Mouse (Mus musculus) MEL (cell line): ENCODE measurements around the gene Tiam1. TPM values are rescaled to one million over a fixed set of nuclear protein-coding genes. Genes with fewer than 3 reads are reported as not detected.

Experiments
- DNase-seq: peaks from one replicate; pipeline ENCODE4 v3.0.0; 2011; ENCODE audit warnings: low read depth, low spot score
- H3K27ac ChIP-seq: 2 replicates; pipeline ENCODE4 v1.5.1; 2012; ENCODE audit warnings: low read depth, mild to moderate bottlenecking, control low read depth, low read length, moderate library complexity; ENCODE audit not compliant: control insufficient read depth
- H3K27me3 ChIP-seq, 2 experiments: fragments of 150-350 bp in 1 of 2; sonication (generic) in 1 of 2; 2 replicates each; pipeline ENCODE4 v1.6.1; 2012; ENCODE audit warnings: low read length in 2 of 2, mild to moderate bottlenecking in 2 of 2, improper control_type of control experiment in 1 of 2, moderate library complexity in 1 of 2; ENCODE audit not compliant: insufficient read depth in 2 of 2, control insufficient read depth in 1 of 2
- H3K36me3 ChIP-seq, 2 experiments: 2 replicates each; pipeline ENCODE4 v1.6.1; 2012 to 2014; ENCODE audit warnings: low read length in 2 of 2, improper control_type of control experiment in 1 of 2, inconsistent platforms in 1 of 2, mild to moderate bottlenecking in 1 of 2; ENCODE audit not compliant: insufficient read depth in 2 of 2, control insufficient read depth in 1 of 2
- H3K4me1 ChIP-seq, 2 experiments: fragments of 150-350 bp in 1 of 2; sonication (generic) in 1 of 2; 2 replicates each; pipeline ENCODE4 v1.6.1; 2012; ENCODE audit warnings: low read length in 2 of 2, improper control_type of control experiment in 1 of 2, mild to moderate bottlenecking in 1 of 2; ENCODE audit not compliant: insufficient read depth in 2 of 2, control insufficient read depth in 1 of 2
- H3K4me3 ChIP-seq, 2 experiments: fragments of 150-350 bp in 1 of 2; sonication (generic) in 1 of 2; 2 replicates each; pipeline ENCODE4 v1.5.1; 2012; ENCODE audit warnings: low read depth in 2 of 2, low read length in 2 of 2, mild to moderate bottlenecking in 2 of 2, moderate library complexity in 2 of 2, control low read depth in 1 of 2, improper control_type of control experiment in 1 of 2; ENCODE audit not compliant: control insufficient read depth in 1 of 2, insufficient read depth in 1 of 2
- H3K79me2 ChIP-seq: 2 replicates; pipeline ENCODE4 v1.6.1; 2012; ENCODE audit warnings: mild to moderate bottlenecking, low read length, moderate library complexity; ENCODE audit not compliant: control insufficient read depth, poor library complexity, insufficient read depth
- H3K9ac ChIP-seq: 2 replicates; pipeline ENCODE4 v1.6.1; 2012; ENCODE audit warnings: low read depth, mild to moderate bottlenecking, control low read depth, low read length, moderate library complexity; ENCODE audit not compliant: control insufficient read depth, poor library complexity, severe bottlenecking
- H3K9me3 ChIP-seq: fragments of 150-350 bp; sonication (generic); replicated peaks from 2 replicates; pipeline ENCODE4 v1.6.1; 2012; ENCODE audit warnings: mild to moderate bottlenecking, low read length, improper control_type of control experiment, moderate library complexity; ENCODE audit not compliant: insufficient read depth
- BHLHE40 ChIP-seq: IDR thresholded peaks from 2 replicates; pipeline ENCODE4 v1.6.1; 2012; ENCODE audit warnings: low read depth, mild to moderate bottlenecking, inconsistent platforms, low read length, improper control_type of control experiment, borderline replicate concordance
- CHD1 ChIP-seq: IDR thresholded peaks from 2 replicates; pipeline ENCODE4 v1.6.1; 2012; ENCODE audit warnings: low read depth, mild to moderate bottlenecking, inconsistent platforms, low read length, improper control_type of control experiment
- ELF1 ChIP-seq: IDR thresholded peaks from 2 replicates; pipeline ENCODE4 v1.6.1; 2014; ENCODE audit warnings: low read depth, mild to moderate bottlenecking, inconsistent platforms, low read length, improper control_type of control experiment, moderate library complexity
- GABPA ChIP-seq: IDR thresholded peaks from 2 replicates; pipeline ENCODE4 v1.6.1; 2012; ENCODE audit warnings: low read depth, mild to moderate bottlenecking, inconsistent platforms, low read length, improper control_type of control experiment, moderate library complexity
- KAT2A ChIP-seq: conservative IDR thresholded peaks from 2 replicates; pipeline ENCODE4 v1.6.1; 2012; ENCODE audit warnings: low read depth, low read length, improper control_type of control experiment, inconsistent platforms
- MAX ChIP-seq: IDR thresholded peaks from 2 replicates; pipeline ENCODE4 v1.6.1; 2011; ENCODE audit warnings: low read length, improper control_type of control experiment
- MAZ ChIP-seq: IDR thresholded peaks from 2 replicates; pipeline ENCODE4 v1.6.1; 2012; ENCODE audit warnings: low read depth, mild to moderate bottlenecking, inconsistent platforms, low read length, improper control_type of control experiment
- MEF2A ChIP-seq: IDR thresholded peaks from 2 replicates; pipeline ENCODE4 v1.6.1; 2014; ENCODE audit warnings: low read depth, mild to moderate bottlenecking, inconsistent platforms, low read length, improper control_type of control experiment; ENCODE audit not compliant: poor library complexity, insufficient replicate concordance, severe bottlenecking; ENCODE audit errors: extremely low read depth
- MXI1 ChIP-seq: IDR thresholded peaks from 2 replicates; pipeline ENCODE4 v1.6.1; 2011; ENCODE audit warnings: mild to moderate bottlenecking, low read depth, low read length, improper control_type of control experiment
- MYC ChIP-seq: IDR thresholded peaks from 2 replicates; pipeline ENCODE4 v1.6.1; 2011; ENCODE audit warnings: low read depth, mild to moderate bottlenecking, low read length, improper control_type of control experiment, moderate library complexity
- POLR2A ChIP-seq, 2 experiments: IDR thresholded peaks; 2 replicates each; pipeline ENCODE4 v1.6.1; 2011 to 2012; ENCODE audit warnings: low read length in 2 of 2, mild to moderate bottlenecking in 2 of 2, control low read depth in 1 of 2, improper control_type of control experiment in 1 of 2, low read depth in 1 of 2, moderate library complexity in 1 of 2; ENCODE audit not compliant: control insufficient read depth in 1 of 2, insufficient read depth in 1 of 2, poor library complexity in 1 of 2
- POLR2AphosphoS2 ChIP-seq: IDR thresholded peaks from 2 replicates; pipeline ENCODE4 v1.6.1; 2011; ENCODE audit warnings: low read length, improper control_type of control experiment
- POLR2AphosphoS5 ChIP-seq: IDR thresholded peaks from 2 replicates; pipeline ENCODE4 v1.6.1; 2012; ENCODE audit warnings: low read depth, borderline replicate concordance, mild to moderate bottlenecking, inconsistent platforms, low read length, moderate library complexity, mixed read lengths
- SIN3A ChIP-seq: IDR thresholded peaks from 2 replicates; pipeline ENCODE4 v1.6.1; 2012; ENCODE audit warnings: low read length, improper control_type of control experiment, inconsistent platforms
- SMC3 ChIP-seq: IDR thresholded peaks from 2 replicates; pipeline ENCODE4 v1.6.1; 2011; ENCODE audit warnings: low read depth, low read length, improper control_type of control experiment
- UBTF ChIP-seq: IDR thresholded peaks from 2 replicates; pipeline ENCODE4 v1.6.1; 2012; ENCODE audit warnings: low read depth, mild to moderate bottlenecking, inconsistent platforms, low read length, improper control_type of control experiment, moderate library complexity, borderline replicate concordance; ENCODE audit not compliant: insufficient read depth
- USF2 ChIP-seq, 2 experiments: IDR thresholded peaks; 2 replicates each; pipeline ENCODE4 v1.6.1; 2011 to 2012; ENCODE audit warnings: improper control_type of control experiment in 2 of 2, low read length in 2 of 2, borderline replicate concordance in 1 of 2, inconsistent platforms in 1 of 2, low read depth in 1 of 2, mild to moderate bottlenecking in 1 of 2; ENCODE audit not compliant: insufficient read depth in 1 of 2
- ZKSCAN1 ChIP-seq: IDR thresholded peaks from 2 replicates; pipeline ENCODE4 v1.6.1; 2012; ENCODE audit warnings: low read depth, mild to moderate bottlenecking, inconsistent platforms, low read length, improper control_type of control experiment, moderate library complexity
- ZMIZ1 ChIP-seq: IDR thresholded peaks from 2 replicates; pipeline ENCODE4 v1.6.1; 2012; ENCODE audit warnings: low read depth, mild to moderate bottlenecking, inconsistent platforms, low read length, improper control_type of control experiment, moderate library complexity
- polyA plus RNA-seq, 2 experiments: library from polyadenylated mRNA; stranded (reverse) in 1 of 2; unstranded in 1 of 2; fragments of >175 nt in 1 of 2; fragments of >200 nt in 1 of 2; gene quantifications; 2 replicates each; pipeline versions ENCODE4 v1.2.1 to v1.2.4; 2012; ENCODE audit warnings: low replicate concordance in 2 of 2, low read depth in 1 of 2; ENCODE audit not compliant: insufficient read length in 2 of 2, insufficient read depth in 1 of 2, missing spikeins in 1 of 2
- total RNA-seq: library from RNA; depleted of rRNA; stranded (reverse); fragments of 300-350 nt; gene quantifications from 2 replicates; pipeline ENCODE4 v1.2.3, GENCODE M21; 2012

The Tiam1 gene
- total and polyA plus RNA-seq, 3 experiments = 15.0 to 23.9 (median 19.9) TPM

- H3K27ac ChIP-seq = no peak overlapping the region
- TF ChIP-seq MXI1 (no peak), BHLHE40 (no peak), KAT2A (no peak), UBTF (no peak), ZKSCAN1 (no peak), MYC (no peak), SMC3 (no peak), POLR2AphosphoS5 (no peak), POLR2A (IDR thresholded peaks at IDR 0.05; ENCODE audit: control insufficient read depth in 1 of 2, insufficient read depth in 1 of 2, low read depth in 1 of 2, low read length in 2 of 2, poor library complexity in 1 of 2) (no peak), SIN3A (no peak), MAZ (no peak), ZMIZ1 (no peak)
- H3K9ac ChIP-seq = no peak overlapping the region
- DNase-seq = no peak
- H3K27me3 ChIP-seq = no peaks in the 10 kb centered on the region
- H3K79me2 ChIP-seq = no peaks in the 10 kb centered on the region
- no peaks in the 10 kb centered on the region for H3K9me3 ChIP-seq
- H3K4me3 ChIP-seq = no peak overlapping the region
- H3K36me3 ChIP-seq = no peaks in the 10 kb centered on the region
- H3K4me1 ChIP-seq = no peaks in the 10 kb centered on the region
Measured at GRCm38 (mm10) chr16:89747864-89748263, 395.7 kb downstream of the Tiam1 start.

- Histone ChIP-seq H3K4me3 (no peak overlapping the region), H3K4me1 (no peaks in the 10 kb centered on the region), H3K9ac (no peak overlapping the region), H3K79me2 (no peaks in the 10 kb centered on the region), H3K9me3 (no peaks in the 10 kb centered on the region), H3K36me3 (no peaks in the 10 kb centered on the region), H3K27me3 (no peaks in the 10 kb centered on the region), H3K27ac (no peak overlapping the region)
- TF ChIP-seq MAX = no peak
- no peak for TF ChIP-seq POLR2AphosphoS5
- DNase-seq = no peak
Measured at GRCm38 (mm10) chr16:89739559-89739958, 404.0 kb downstream of the Tiam1 start.

GRCm38 (mm10) chr16:89738963-89739362 lies 404.6 kb downstream of the Tiam1 start:
- TF ChIP-seq ELF1 (no peak), CHD1 (no peak), GABPA (no peak), MEF2A (no peak), MAX (no peak), POLR2AphosphoS2 (no peak), USF2 (IDR thresholded peaks at IDR 0.05; ENCODE audit: borderline replicate concordance in 1 of 2, insufficient read depth in 1 of 2, low read depth in 1 of 2, low read length in 2 of 2) (no peak)
- TF ChIP-seq, all 39 proteins: peak for 0
- Histone ChIP-seq H3K4me3 (no peak overlapping the region), H3K9me3 (no peaks in the 10 kb centered on the region)

More at GRCm38 (mm10) chr16:89738963-89739362, 404.6 kb downstream of the Tiam1 start:
- Histone ChIP-seq H3K4me1 (no peaks in the 10 kb centered on the region), H3K27me3 (no peaks in the 10 kb centered on the region), H3K36me3 (no peaks in the 10 kb centered on the region), H3K27ac (no peak overlapping the region), H3K79me2 (no peaks in the 10 kb centered on the region), H3K9ac (no peak overlapping the region)
- no peak for DNase-seq
